ENCODE assay signal across 1 mouse cellular context in the genomic region with DNA sequence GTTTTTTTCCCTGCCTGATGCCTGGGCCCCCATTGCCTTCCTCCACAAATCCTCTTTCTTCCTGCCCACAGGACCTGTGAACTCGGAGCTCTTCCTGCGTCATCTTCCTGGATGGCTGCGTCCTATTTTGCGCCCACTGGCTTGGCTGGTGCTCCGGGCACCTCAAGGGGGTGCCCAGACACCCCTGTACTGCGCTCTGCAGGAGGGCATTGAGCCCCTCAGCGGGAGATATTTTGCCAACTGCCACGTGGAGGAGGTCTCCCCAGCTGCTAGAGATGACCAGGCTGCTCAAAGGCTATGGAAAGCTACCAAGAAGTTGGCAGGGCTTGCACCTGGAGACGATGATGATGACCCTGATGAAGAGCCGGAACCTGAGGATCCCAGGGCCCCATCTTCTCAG.
TF ChIP-seq lines count a peak whose summit lies in the region.

No protein-coding gene starts in this region.

TF ChIP-seq in myocyte, 11 proteins besides CTCF, POLR2A, EP300 and RAD21:
- no peak for TF ChIP-seq MYOD1 (IDR thresholded peaks at IDR 0.05; ENCODE audit: control insufficient read depth in 1 of 3, insufficient read length in 2 of 3, low read depth in 2 of 3)
- no peak for TF ChIP-seq TCF3 (IDR thresholded peaks at IDR 0.05; ENCODE audit: insufficient read length, low read depth)
- no peak for TF ChIP-seq MYOG (IDR thresholded peaks at IDR 0.05; ENCODE audit: control insufficient read depth in 1 of 3, insufficient read depth in 1 of 3, insufficient read length in 2 of 3, low read depth in 2 of 3)
- TF ChIP-seq MAX (IDR thresholded peaks at IDR 0.05; ENCODE audit: low read depth): no peak
- TF ChIP-seq TCF12 (IDR thresholded peaks at IDR 0.05; ENCODE audit: insufficient read depth, poor library complexity, severe bottlenecking): no peak
- no peak for TF ChIP-seq USF1 (IDR thresholded peaks at IDR 0.05; ENCODE audit: low read depth)
- TF ChIP-seq POLR2AphosphoS2 (IDR thresholded peaks at IDR 0.05; ENCODE audit: insufficient read length, low read depth): no peak
- TF ChIP-seq E2F4 (IDR thresholded peaks at IDR 0.05; ENCODE audit: insufficient read depth): no peak
- no peak for TF ChIP-seq CEBPB (IDR thresholded peaks at IDR 0.05; ENCODE audit: insufficient read depth, poor library complexity, severe bottlenecking)
- TF ChIP-seq SRF (IDR thresholded peaks at IDR 0.05; ENCODE audit: control insufficient read depth, insufficient read length, low read depth): no peak
- no peak for TF ChIP-seq REST (IDR thresholded peaks at IDR 0.05; ENCODE audit: insufficient read depth, insufficient read length)
